Mouse (Mus musculus): ENCODE measurements around the gene Kat2b. TPM values are rescaled to one million over a fixed set of nuclear protein-coding genes. Genes with fewer than 3 reads are reported as not detected.
"Not testable (repeated sequence)": the region's sequence is repeated elsewhere in the genome, so short reads cannot be mapped to it uniquely, and the experiment has no call there.

Gene Kat2b
- polyA plus RNA-seq, 1 experiment from 2014 or later: 6.0 TPM

DNA sequence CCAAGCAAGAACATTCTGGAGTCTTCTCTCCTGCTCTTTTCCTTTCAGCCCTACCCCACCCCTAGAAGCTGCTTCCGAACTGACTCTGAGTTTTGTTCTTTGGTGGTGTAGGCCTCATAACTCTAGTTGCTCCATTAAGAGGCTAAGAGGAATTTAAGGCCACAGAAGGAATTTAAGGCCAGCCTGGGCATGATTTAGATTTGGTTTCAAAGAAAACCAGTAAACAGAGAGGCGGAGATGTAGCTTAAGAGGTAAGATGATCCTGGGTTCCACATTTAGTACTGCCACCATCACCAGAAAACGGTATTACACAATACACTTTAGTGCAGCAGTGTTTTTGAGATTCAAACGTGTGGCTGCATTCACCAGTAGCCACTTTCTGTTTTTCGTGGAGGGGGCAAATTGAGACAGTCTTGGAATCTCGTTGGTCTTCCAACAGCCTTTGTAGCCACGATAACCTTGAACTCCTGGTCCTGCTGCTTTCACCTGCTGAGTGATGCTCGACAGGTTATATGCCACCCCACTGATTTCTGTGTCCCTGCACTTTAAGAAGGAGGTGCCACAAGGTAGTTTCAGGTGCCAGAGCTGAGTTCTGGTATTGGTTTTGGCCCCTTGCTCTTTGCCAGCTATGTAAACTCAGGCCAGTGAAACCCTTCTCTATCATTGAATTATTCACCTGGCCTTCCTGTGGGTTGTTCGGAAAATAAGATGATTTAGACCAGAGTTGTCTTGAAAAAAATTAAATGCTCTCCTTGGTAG lies 21.6 kb downstream of the Kat2b start:
- Histone ChIP-seq H3K9ac (replicated peaks) (no peak overlapping the region), H3K9me3 (replicated peaks) (no peaks in the 10 kb centered on the region), H3K27ac (replicated peaks) (no peak overlapping the region; the same call in 1 of the 2 replicates), H3K36me3 (no peaks in the 10 kb centered on the region), H3K4me3 (replicated peaks) (no peak overlapping the region), H3K4me2 (no peak overlapping the region), H3K4me1 (peaks cover 12% of the 10 kb centered on the region), H3K27me3 (replicated peaks) (no peaks in the 10 kb centered on the region)
- WGBS: 89% methylated on average over 9 of the region's 9 CpGs
- ATAC-seq (ENCODE audit: low FRiP score): no peak

DNA sequence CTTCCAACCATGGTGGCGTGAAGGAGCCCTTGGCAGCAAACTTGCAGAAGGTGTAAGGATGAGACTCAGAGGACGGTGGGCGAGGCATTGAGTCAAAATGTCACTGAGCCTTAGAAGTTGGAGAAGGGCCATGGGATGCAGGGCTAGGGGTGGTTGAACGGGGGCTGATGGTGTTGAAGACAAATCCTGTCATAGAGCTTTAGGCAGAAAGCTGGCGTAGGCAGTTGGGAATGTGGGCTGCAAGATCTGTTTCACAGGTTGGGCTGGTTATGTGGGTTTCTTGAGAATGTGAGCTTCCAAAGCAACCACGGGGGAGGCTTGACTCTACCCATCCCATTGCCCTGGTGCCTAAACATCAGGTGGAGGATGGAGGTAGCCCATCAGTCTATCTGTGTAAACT lies 23.4 kb downstream of the Kat2b start:
- peaks cover 12% of the 10 kb centered on the region for H3K4me1 ChIP-seq
- no peak overlapping the region for H3K27ac ChIP-seq (replicated peaks)
- no peaks in the 10 kb centered on the region for H3K27me3 ChIP-seq (replicated peaks)
- no peak overlapping the region for H3K9ac ChIP-seq (replicated peaks)
- H3K4me2 ChIP-seq: no peak overlapping the region
- 94% methylated on average over 6 of the region's 6 CpGs for WGBS
- no peak overlapping the region for H3K4me3 ChIP-seq (replicated peaks)
- ATAC-seq (ENCODE audit: low FRiP score): no peak
- H3K9me3 ChIP-seq (replicated peaks): no peaks in the 10 kb centered on the region
- H3K36me3 ChIP-seq: no peaks in the 10 kb centered on the region

DNA sequence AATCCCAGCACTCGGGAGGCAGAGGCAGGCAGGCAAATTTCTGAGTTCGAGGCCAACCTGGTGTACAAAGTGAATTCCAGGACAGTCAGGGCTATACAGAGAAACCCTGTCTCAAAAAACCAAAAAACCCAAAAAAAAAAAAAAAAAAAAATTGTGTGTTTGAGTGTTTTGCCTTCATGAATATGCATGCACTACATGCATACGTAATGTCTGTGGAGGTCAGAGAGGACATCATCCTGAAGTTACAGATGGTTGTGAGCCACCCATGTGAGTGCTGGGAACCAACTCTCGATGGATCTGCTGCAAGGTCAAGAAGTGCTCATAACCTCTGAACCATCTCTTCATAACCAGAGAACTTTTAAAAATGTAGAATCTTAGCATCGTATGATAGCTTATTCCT lies 25.2 kb downstream of the Kat2b start:
- no peak overlapping the region for H3K27ac ChIP-seq (replicated peaks)
- H3K36me3 ChIP-seq: no peaks in the 10 kb centered on the region
- peaks cover 14% of the 10 kb centered on the region for H3K4me1 ChIP-seq
- no peak overlapping the region for H3K4me3 ChIP-seq (replicated peaks)
- H3K4me2 ChIP-seq: no peak overlapping the region
- H3K27me3 ChIP-seq (replicated peaks): no peaks in the 10 kb centered on the region
- WGBS: 92% methylated on average over 5 of the region's 5 CpGs
- no peaks in the 10 kb centered on the region for H3K9me3 ChIP-seq (replicated peaks)
- H3K9ac ChIP-seq (replicated peaks): no peak overlapping the region
- ATAC-seq (ENCODE audit: low FRiP score): no peak

DNA sequence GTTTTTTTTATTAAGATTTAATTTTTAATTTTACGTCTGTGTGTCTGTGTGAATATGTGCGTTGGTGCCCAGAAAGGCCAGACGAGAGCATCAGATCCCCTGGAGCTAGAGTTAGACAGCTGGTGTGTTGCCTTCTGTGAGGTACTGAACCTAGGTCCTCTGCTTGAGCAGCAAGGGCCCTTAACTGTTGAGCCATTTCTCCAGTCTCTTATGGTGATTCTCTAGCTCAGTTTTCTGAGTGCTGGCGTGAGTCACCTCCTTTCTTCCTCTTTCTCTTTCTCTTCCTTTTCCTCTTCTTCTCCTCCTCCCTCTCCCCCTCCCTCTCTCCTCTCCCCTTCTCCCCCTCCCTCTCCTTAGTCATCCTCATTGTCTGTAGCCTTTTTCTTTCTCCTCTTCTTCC lies 27.9 kb downstream of the Kat2b start:
- no peak for ATAC-seq (ENCODE audit: low FRiP score)
- H3K4me3 ChIP-seq (replicated peaks): no peak overlapping the region
- no peak overlapping the region for H3K9ac ChIP-seq (replicated peaks)
- H3K4me1 ChIP-seq: peaks cover 6% of the 10 kb centered on the region; the same call in 1 of the 2 replicates
- no peak overlapping the region for H3K4me2 ChIP-seq
- WGBS: 83% methylated on average over 4 of the region's 4 CpGs
- H3K27ac ChIP-seq (replicated peaks): no peak overlapping the region
- H3K36me3 ChIP-seq: no peaks in the 10 kb centered on the region
- H3K9me3 ChIP-seq (replicated peaks): no peaks in the 10 kb centered on the region
- H3K27me3 ChIP-seq (replicated peaks): no peaks in the 10 kb centered on the region

DNA sequence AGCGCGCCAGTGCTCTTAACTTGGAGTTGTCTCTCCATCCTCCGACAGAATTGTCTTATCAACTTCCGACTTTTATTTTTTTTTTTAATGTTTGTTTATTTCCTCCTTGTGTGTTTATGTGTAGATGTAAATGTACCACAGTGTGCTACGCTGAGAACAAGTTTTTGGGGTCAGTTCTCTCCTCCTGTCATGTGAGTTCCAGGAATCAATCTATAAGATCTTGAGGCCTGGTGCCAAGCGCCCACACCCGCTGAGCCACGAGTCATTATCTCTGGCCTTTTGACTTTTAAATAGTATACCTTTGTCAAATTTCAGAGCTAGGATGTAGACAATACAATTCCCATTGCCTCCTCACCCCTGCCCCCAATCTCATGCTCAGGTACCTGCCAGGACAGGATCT lies 28.9 kb downstream of the Kat2b start:
- Histone ChIP-seq H3K4me1 (peaks cover 6% of the 10 kb centered on the region; the same call in 1 of the 2 replicates), H3K9ac (replicated peaks) (no peak overlapping the region), H3K4me3 (replicated peaks) (no peak overlapping the region), H3K27me3 (replicated peaks) (no peaks in the 10 kb centered on the region), H3K9me3 (replicated peaks) (no peaks in the 10 kb centered on the region), H3K36me3 (no peaks in the 10 kb centered on the region), H3K27ac (replicated peaks) (peak overlapping the region; percentile 62), H3K4me2 (no peak overlapping the region)
- WGBS: 93% methylated on average over 8 of the region's 8 CpGs
- ATAC-seq (ENCODE audit: low FRiP score): no peak

DNA sequence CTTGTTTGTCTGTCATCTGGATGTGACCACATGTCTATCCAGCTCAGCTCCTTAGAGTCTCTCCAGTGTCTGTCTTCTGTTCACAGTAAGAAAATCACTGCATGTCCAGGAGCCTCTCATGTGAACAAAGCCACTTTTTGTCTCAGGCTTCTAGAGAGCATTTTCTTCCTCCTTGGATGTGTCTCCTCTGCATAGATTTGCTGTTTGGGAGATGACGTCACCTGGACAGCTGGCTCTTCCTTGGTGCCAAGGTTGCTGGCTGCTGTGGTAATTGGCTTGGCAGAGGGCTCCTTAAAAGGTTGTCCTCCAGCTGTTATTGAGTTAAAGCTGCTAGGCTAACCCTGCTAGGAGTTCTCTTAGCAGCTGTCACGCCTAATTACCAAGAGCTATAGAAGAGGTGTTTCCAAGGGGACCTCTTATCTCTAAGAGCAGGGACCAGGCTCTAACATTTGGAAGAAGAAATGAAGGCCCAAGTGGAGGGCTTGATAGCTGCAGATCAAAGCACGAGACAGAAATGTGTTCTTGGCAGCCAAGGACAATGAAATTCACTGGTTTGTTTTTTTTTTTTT lies 29.7 kb downstream of the Kat2b start:
- Histone ChIP-seq H3K27ac (replicated peaks) (peak overlapping the region; percentile 62), H3K9me3 (replicated peaks) (no peaks in the 10 kb centered on the region), H3K36me3 (no peaks in the 10 kb centered on the region), H3K9ac (replicated peaks) (no peak overlapping the region), H3K27me3 (replicated peaks) (no peaks in the 10 kb centered on the region), H3K4me3 (replicated peaks) (no peak overlapping the region), H3K4me2 (no peak overlapping the region), H3K4me1 (peaks cover 6% of the 10 kb centered on the region; the same call in 1 of the 2 replicates)
- 35% methylated on average over 3 of the region's 3 CpGs for WGBS
- ATAC-seq (ENCODE audit: low FRiP score): peak; percentile 66; the same call in 1 of the 2 replicates

DNA sequence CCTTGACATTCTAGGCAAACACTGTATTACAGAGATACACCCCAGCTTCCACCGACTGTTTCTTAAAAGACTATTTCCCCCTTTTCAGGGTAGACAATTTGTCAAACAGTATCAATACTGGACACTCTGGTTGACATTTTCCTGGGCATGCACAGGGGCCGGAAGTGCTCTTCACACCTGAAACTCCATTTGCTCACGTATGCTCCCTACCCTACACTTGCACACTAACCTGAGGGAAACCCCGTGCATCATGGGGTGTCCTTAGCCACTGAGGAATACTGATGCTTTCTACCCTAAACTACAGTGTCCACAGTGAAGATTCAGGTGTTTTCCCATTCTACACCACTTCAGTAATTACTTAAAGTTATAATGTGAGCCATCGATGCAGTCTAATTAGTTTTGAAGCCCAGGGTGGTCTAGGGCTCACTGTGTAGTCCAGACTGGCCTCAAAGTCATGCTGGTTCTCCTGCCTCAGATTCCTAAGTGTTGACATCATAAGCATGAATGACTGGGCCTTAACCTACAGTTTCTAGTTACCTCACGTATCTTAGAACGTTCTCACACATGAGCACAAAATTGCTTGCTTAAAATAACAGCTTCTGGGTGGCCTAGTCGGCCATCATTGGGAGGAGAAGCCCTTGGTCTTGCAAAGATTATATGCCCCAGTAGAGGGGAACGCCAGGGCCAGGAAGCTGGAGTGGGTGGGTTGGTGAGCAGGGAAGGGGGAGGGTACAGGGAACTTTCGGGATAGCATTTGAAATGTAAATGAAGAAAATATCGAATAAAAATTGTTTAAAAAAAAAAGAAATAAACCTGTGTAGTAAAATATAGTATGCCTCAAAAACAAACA lies 30.5 kb downstream of the Kat2b start:
- no peaks in the 10 kb centered on the region for H3K36me3 ChIP-seq
- no peaks in the 10 kb centered on the region for H3K27me3 ChIP-seq (replicated peaks)
- no peak overlapping the region for H3K4me3 ChIP-seq (replicated peaks)
- no peak for ATAC-seq (ENCODE audit: low FRiP score)
- 88% methylated on average over 11 of the region's 11 CpGs for WGBS
- no peaks in the 10 kb centered on the region for H3K9me3 ChIP-seq (replicated peaks)
- no peak overlapping the region for H3K9ac ChIP-seq (replicated peaks)
- no peak overlapping the region for H3K4me2 ChIP-seq
- peaks cover 6% of the 10 kb centered on the region; the same call in 1 of the 2 replicates for H3K4me1 ChIP-seq
- H3K27ac ChIP-seq (replicated peaks): peak overlapping the region; percentile 62

DNA sequence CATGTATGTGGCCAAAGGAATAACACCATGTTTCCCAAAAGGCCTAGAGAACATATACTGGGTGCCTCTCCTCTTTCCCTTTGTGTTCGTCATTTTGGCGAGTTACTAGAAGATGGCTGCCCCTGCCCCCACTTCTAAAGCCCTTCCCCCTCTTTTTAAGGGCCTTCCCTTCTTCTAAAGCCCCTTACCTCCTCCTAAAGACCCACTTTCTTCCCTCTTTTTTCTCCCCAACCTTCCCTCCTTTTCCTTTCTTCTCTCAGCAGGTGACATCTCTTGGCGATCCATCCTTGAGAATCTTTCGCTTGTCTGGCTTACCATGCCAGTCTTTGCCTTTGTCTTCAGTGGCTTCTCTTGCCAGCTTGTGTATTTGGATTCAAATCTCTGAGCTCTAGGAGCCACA lies 31.9 kb downstream of the Kat2b start:
- Histone ChIP-seq H3K4me1 (peaks cover 6% of the 10 kb centered on the region; the same call in 1 of the 2 replicates), H3K9me3 (replicated peaks) (no peaks in the 10 kb centered on the region), H3K4me2 (no peak overlapping the region), H3K4me3 (replicated peaks) (no peak overlapping the region), H3K27ac (replicated peaks) (no peak overlapping the region), H3K36me3 (no peaks in the 10 kb centered on the region), H3K9ac (replicated peaks) (no peak overlapping the region), H3K27me3 (replicated peaks) (no peaks in the 10 kb centered on the region)
- 92% methylated on average over 4 of the region's 4 CpGs for WGBS
- ATAC-seq (ENCODE audit: low FRiP score): no peak

DNA sequence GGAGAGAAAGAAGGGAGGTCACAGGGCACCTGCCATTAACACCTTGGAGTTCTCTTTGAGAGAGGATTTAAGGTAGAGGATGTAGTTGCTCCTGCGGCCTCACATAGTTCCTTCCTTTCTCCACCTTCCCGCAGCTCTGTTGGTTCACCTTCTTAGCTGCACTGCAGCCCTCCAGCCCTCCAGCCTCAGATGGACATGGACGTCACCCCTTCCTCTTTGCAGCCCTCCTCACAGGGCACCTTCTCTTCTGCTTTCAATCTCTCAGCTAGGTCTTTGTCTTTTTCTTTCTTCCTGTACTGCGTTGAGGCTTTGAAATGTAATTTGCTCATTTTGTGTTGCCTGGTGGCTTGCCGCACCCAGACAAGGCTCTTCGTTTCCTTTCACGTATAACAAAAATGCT lies 36.6 kb downstream of the Kat2b start:
- H3K9ac ChIP-seq (replicated peaks); H3K4me2 ChIP-seq; ATAC-seq (ENCODE audit: low FRiP score); H3K27me3 ChIP-seq (replicated peaks); H3K36me3 ChIP-seq; H3K9me3 ChIP-seq (replicated peaks); H3K27ac ChIP-seq (replicated peaks); H3K4me1 ChIP-seq; H3K4me3 ChIP-seq (replicated peaks): not testable (repeated sequence)
- WGBS: no CpG with 5 or more reads among the region's 7 CpGs

DNA sequence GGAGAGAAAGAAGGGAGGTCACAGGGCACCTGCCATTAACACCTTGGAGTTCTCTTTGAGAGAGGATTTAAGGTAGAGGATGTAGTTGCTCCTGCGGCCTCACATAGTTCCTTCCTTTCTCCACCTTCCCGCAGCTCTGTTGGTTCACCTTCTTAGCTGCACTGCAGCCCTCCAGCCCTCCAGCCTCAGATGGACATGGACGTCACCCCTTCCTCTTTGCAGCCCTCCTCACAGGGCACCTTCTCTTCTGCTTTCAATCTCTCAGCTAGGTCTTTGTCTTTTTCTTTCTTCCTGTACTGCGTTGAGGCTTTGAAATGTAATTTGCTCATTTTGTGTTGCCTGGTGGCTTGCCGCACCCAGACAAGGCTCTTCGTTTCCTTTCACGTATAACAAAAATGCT lies 39.4 kb downstream of the Kat2b start:
- not testable (repeated sequence) for H3K4me1 ChIP-seq; H3K36me3 ChIP-seq; H3K4me2 ChIP-seq; ATAC-seq (ENCODE audit: low FRiP score); H3K27ac ChIP-seq (replicated peaks); H3K9me3 ChIP-seq (replicated peaks); H3K27me3 ChIP-seq (replicated peaks); H3K9ac ChIP-seq (replicated peaks); H3K4me3 ChIP-seq (replicated peaks)
- WGBS: no CpG with 5 or more reads among the region's 7 CpGs

DNA sequence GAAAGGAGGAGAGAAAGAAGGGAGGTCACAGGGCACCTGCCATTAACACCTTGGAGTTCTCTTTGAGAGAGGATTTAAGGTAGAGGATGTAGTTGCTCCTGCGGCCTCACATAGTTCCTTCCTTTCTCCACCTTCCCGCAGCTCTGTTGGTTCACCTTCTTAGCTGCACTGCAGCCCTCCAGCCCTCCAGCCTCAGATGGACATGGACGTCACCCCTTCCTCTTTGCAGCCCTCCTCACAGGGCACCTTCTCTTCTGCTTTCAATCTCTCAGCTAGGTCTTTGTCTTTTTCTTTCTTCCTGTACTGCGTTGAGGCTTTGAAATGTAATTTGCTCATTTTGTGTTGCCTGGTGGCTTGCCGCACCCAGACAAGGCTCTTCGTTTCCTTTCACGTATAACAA lies 42.3 kb downstream of the Kat2b start:
- H3K36me3 ChIP-seq: peaks cover 17% of the 10 kb centered on the region
- no CpG with 5 or more reads among the region's 7 CpGs for WGBS
- H3K27ac ChIP-seq (replicated peaks); H3K9ac ChIP-seq (replicated peaks); ATAC-seq (ENCODE audit: low FRiP score); H3K4me3 ChIP-seq (replicated peaks); H3K4me2 ChIP-seq; H3K27me3 ChIP-seq (replicated peaks); H3K4me1 ChIP-seq; H3K9me3 ChIP-seq (replicated peaks): not testable (repeated sequence)

Data from neural tube, embryonic 15.5 days (tissue).